Mouse (Mus musculus) spleen, adult 2 months (tissue): Measurements from ENCODE around the gene Olfr1449. TPM values are rescaled to one million over a fixed set of nuclear protein-coding genes. Genes with fewer than 3 reads are reported as not detected.
"Not testable (repeated sequence)": the region's sequence is repeated elsewhere in the genome, so short reads cannot be mapped to it uniquely, and the experiment has no call there.

Source experiments
- DNase-seq, 2 experiments: peaks; one replicate each; pipeline versions ENCODE4 v3.0.0 to v3.0.0-alpha.2; 2012 to 2021; ENCODE audit warnings: low spot score in 2 of 2, low read depth in 1 of 2
- H3K27ac ChIP-seq: fragments of 200-500 bp; 2 replicates; pipeline ENCODE4 v1.5.1; 2012; ENCODE audit warnings: low read length, inconsistent platforms; ENCODE audit not compliant: insufficient read depth
- H3K27me3 ChIP-seq: fragments of 200-500 bp; 2 replicates; pipeline ENCODE4 v1.6.1; 2012; ENCODE audit warnings: mild to moderate bottlenecking, moderate library complexity, low read length, inconsistent platforms; ENCODE audit not compliant: control insufficient read depth, insufficient read depth
- H3K36me3 ChIP-seq: fragments of 200-500 bp; 2 replicates; pipeline ENCODE4 v1.6.1; 2012; ENCODE audit warnings: mild to moderate bottlenecking, low read length, inconsistent platforms; ENCODE audit not compliant: control insufficient read depth, insufficient read depth
- H3K4me1 ChIP-seq: fragments of 200-500 bp; 2 replicates; pipeline ENCODE4 v1.6.1; 2011; ENCODE audit warnings: inconsistent platforms; ENCODE audit not compliant: control insufficient read depth, insufficient read depth, insufficient read length
- H3K4me3 ChIP-seq: fragments of 200-500 bp; 2 replicates; pipeline ENCODE4 v1.5.1; 2011; ENCODE audit warnings: mild to moderate bottlenecking, inconsistent platforms; ENCODE audit not compliant: insufficient read depth, insufficient read length; ENCODE audit errors: extremely low read depth
- CTCF ChIP-seq: fragments of 200-500 bp; IDR thresholded peaks from 2 replicates; pipeline ENCODE4 v1.5.1; 2011; ENCODE audit warnings: mild to moderate bottlenecking, inconsistent platforms; ENCODE audit not compliant: insufficient read depth, insufficient read length, insufficient replicate concordance; ENCODE audit errors: extremely low read depth
- POLR2A ChIP-seq: fragments of 200-500 bp; IDR thresholded peaks from 2 replicates; pipeline ENCODE4 v1.6.1; 2011; ENCODE audit warnings: low read depth, low read length, inconsistent platforms
- WGBS: fragments of 180-500 bp; shearing (Covaris S2); methylation state at CpG from one replicate; pipeline ENCODE4 v1.1.7; 2018; 5-methylcytosine and 5-hydroxymethylcytosine counted together
- polyA plus RNA-seq: library from polyadenylated mRNA; depleted of rRNA; stranded (reverse); fragments of >200 nt; gene quantifications from 2 replicates; pipeline ENCODE4 v1.2.3, GENCODE M21; 2012; rRNA removed

Gene Olfr1449
- polyA plus RNA-seq, result not detected in 2 replicates

DNA sequence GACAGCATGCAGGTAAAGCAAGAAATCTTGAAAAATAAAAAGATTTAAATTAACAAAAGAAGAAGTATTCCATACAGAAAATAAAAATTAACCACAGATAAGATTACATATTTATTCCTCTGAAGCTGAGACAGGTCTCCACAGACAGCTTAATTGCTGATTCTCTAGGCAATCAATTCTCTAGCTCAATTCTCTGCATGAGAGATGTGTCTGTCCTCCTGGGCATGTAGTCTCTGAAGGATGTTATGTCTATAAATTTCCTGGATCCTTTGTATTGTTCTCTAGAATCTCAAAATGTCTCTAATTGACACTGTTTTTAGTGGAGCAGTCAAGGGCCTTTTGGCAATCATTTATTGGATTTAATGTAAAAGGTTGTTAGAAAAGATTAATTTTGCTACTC, at the start of gene Olfr1449:
Gene Olfr1449, plus strand, starts transcription at position 301 of the 400 bp plus-strand sequence.
- no peak within 1 kb of the TSS for H3K4me3 ChIP-seq
- H3K4me1 ChIP-seq, result no peaks in the 10 kb centered on the region
- H3K27me3 ChIP-seq, result no peaks in the 10 kb centered on the region
- H3K36me3 ChIP-seq, result no peaks in the 10 kb centered on the region
- TF ChIP-seq POLR2A, result no peak
- no peak for TF ChIP-seq CTCF
- no peak within 1 kb of the TSS for H3K27ac ChIP-seq
- DNase-seq, result no peak

DNA sequence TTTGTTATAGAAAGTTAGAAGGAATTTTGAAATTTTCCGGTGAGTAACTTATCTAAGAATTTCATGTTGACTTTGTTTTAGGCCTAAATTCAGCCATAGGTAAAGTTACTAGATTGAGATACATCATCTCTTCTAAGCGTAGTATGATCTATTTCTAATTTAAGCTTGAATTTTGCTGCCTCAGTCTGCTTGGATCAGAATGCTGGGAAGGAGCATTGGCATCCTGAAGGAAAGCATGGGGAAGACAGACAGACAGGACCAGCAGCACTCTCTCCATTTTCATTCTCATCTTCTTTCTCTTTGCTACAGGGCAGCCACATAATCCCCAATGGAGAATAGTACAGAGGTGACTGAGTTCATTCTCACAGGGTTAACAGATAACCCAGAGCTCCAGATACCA, 47.1 kb upstream of the Olfr1449 start, which contains the start of gene Olfr1445:
Gene Olfr1445, plus strand, starts transcription at position 301 of the 400 bp plus-strand sequence.
- H3K4me3 ChIP-seq, result no peak within 1 kb of the TSS
- H3K4me1 ChIP-seq, result no peaks in the 10 kb centered on the region
- no peak for TF ChIP-seq CTCF
- no peak for TF ChIP-seq POLR2A
- no peaks in the 10 kb centered on the region for H3K36me3 ChIP-seq
- 87% methylated on average over 2 of the region's 2 CpGs for WGBS
- DNase-seq, result no peak
- no peaks in the 10 kb centered on the region for H3K27me3 ChIP-seq
- no peak within 1 kb of the TSS for H3K27ac ChIP-seq

DNA sequence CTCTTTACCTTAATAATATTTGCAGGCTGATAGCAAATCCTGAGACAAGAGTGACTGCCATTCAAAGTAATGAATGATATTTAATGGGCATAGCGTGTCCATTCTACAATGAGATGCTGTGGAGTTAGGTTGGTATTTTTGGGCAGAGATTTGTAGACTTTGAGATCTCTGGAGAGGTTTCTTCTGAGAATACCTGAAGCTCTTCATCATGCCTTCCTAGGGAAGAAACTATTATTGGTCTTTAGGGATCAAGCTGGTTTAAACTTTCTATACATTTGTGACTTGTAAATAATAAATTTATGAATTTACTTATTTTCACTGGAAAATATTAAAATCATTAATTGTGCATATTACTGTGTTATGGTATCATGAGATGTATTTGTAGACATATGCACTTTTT, 37.2 kb upstream of the Olfr1449 start, which contains the start of gene Olfr1446:
Gene Olfr1446, minus strand, starts transcription at position 101 of the 400 bp plus-strand sequence.
- WGBS, result 76% methylated on average over 1 of the region's 1 CpGs
- TF ChIP-seq CTCF (no peak), POLR2A (no peak)
- H3K4me3 ChIP-seq, result no peak within 1 kb of the TSS
- no peak for DNase-seq
- no peaks in the 10 kb centered on the region for H3K36me3 ChIP-seq
- H3K27me3 ChIP-seq, result no peaks in the 10 kb centered on the region
- no peaks in the 10 kb centered on the region for H3K4me1 ChIP-seq
- no peak within 1 kb of the TSS for H3K27ac ChIP-seq

DNA sequence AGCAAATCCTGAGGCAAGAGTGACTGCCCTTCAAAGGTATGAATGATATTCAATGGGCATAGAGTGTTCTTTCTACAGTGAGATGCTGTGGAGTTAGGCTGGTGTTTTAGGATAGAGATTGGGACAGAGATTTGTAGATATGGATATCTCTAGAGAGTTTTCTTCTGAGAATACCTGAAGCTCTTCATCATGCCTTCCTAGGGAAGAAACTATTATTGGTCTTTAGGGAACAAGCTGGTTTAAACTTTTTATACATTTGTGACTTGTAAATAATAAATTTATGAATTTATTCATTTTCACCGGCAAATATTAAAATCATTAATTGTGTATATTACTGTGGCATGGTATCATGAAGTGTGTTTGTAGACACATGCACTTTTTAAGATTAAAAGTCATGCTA, 27.0 kb upstream of the Olfr1449 start, which contains the start of gene Olfr1447:
Gene Olfr1447, minus strand, starts transcription at position 101 of the 400 bp plus-strand sequence.
- no peak for TF ChIP-seq POLR2A
- TF ChIP-seq CTCF, result no peak
- no peak for DNase-seq
- no peak within 1 kb of the TSS for H3K27ac ChIP-seq
- no peaks in the 10 kb centered on the region for H3K4me1 ChIP-seq
- H3K27me3 ChIP-seq, result no peaks in the 10 kb centered on the region
- H3K36me3 ChIP-seq, result no peaks in the 10 kb centered on the region
- H3K4me3 ChIP-seq, result no peak within 1 kb of the TSS
- 90% methylated on average over 1 of the region's 1 CpGs for WGBS

DNA sequence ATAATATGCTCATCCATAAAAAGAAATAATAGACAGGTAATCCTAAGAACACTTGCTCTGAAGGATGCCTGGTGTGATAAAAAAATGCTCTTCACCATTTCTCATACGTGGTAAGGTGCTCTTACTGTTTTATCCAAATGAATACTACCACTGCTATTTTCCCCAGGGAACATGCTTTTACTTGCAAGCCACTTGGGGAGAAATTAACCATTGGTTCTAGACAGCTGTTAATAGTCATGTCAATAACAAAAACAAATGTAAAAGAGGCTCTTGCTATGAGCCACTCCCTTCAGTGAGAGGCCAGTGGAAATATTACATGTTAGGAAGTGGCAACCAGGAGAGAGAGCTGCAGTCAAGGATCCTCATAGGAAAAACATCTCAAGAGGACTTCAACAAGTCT, 6.3 kb upstream of the Olfr1449 start, which contains the start of gene Olfr1448:
Gene Olfr1448, minus strand, starts transcription at position 101 of the 400 bp plus-strand sequence.
- Histone ChIP-seq H3K27ac (no peak within 1 kb of the TSS), H3K36me3 (no peaks in the 10 kb centered on the region), H3K27me3 (no peaks in the 10 kb centered on the region), H3K4me3 (no peak within 1 kb of the TSS), H3K4me1 (no peaks in the 10 kb centered on the region)
- DNase-seq, result no peak
- WGBS, result 74% methylated on average over 1 of the region's 1 CpGs
- TF ChIP-seq POLR2A (no peak), CTCF (no peak)

DNA sequence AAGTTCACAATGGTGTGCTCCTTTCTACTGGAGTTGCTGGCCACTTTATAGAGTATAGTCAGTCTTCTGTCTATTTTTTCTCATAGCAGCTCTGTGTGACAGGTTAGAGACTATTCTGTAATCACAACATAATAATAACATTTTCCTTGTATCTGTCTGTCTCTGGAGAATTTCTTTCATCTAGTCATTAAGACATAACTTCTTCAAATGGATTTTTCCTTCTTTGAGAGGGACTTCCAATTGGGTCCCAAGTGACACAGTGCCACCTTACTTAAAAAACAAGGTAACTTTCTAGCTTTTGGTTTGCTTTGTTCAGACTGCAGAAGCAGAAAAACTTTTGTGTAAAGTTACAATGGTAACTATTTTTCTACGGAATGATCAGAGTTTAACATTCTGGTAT, 19.3 kb downstream of the Olfr1449 start, which contains the start of gene Olfr1450:
Gene Olfr1450, plus strand, starts transcription at position 301 of the 400 bp plus-strand sequence.
- H3K27ac ChIP-seq, result no peak within 1 kb of the TSS
- TF ChIP-seq POLR2A (no peak), CTCF (no peak)
- H3K36me3 ChIP-seq, result no peaks in the 10 kb centered on the region
- H3K27me3 ChIP-seq, result no peaks in the 10 kb centered on the region
- H3K4me1 ChIP-seq, result no peaks in the 10 kb centered on the region
- DNase-seq, result no peak
- 88% methylated on average over 1 of the region's 1 CpGs for WGBS
- no peak within 1 kb of the TSS for H3K4me3 ChIP-seq

DNA sequence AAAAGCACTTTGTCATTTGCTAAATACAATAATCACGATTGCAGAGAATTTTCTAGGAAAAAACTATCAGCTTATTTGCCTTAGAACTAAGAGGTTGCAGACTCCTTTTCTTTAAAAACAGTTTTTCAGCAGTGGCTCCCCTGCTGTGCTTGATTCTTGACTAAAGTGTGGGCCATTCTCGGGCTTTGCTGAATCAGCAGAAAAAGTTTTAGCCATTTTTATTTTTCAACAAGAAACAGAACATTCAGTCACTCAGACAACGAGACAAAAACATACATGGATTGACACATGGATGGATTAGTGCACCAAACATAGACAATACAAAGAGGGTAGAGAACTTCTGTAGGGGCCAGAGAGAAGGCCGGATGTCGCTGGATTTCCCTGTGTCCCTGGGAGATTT, 39.4 kb downstream of the Olfr1449 start:
- not testable (repeated sequence) for H3K27ac ChIP-seq, H3K4me3 ChIP-seq, DNase-seq, H3K36me3 ChIP-seq, H3K4me1 ChIP-seq, H3K27me3 ChIP-seq
- 84% methylated on average over 5 of the region's 5 CpGs for WGBS

Other genes with a start within 250 kb of the Olfr1449 start
- gene Keg1, start 235.1 kb upstream of the Olfr1449 start, polyA plus RNA-seq, result 0.30 TPM in 1 of 2 replicates, not detected in the other
- 0.40 and 0.82 TPM in 2 replicates for gene Cntf, start 165.2 kb upstream of the Olfr1449 start, polyA plus RNA-seq
- 7.2 and 7.5 TPM in 2 replicates for gene Zfp91, start 134.7 kb upstream of the Olfr1449 start, polyA plus RNA-seq
- 25.1 and 29.6 TPM in 2 replicates for gene Lpxn, start 134.6 kb upstream of the Olfr1449 start, polyA plus RNA-seq
- gene Gm5244, start 84.2 kb upstream of the Olfr1449 start, polyA plus RNA-seq, result 0.18 TPM in 1 of 2 replicates, not detected in the other
- 0.16 and 0.20 TPM in 2 replicates for gene Olfr1444, start 73.6 kb upstream of the Olfr1449 start, polyA plus RNA-seq
- gene Olfr1445, start 47.0 kb upstream of the Olfr1449 start, polyA plus RNA-seq, result not detected in 2 replicates
- gene Olfr1446, start 37.3 kb upstream of the Olfr1449 start, polyA plus RNA-seq, result not detected in 2 replicates
- not detected in 2 replicates for gene Olfr1447, start 27.1 kb upstream of the Olfr1449 start, polyA plus RNA-seq
- gene Olfr1448, start 6.4 kb upstream of the Olfr1449 start, polyA plus RNA-seq, result not detected in 2 replicates
- gene Olfr1450, start 19.4 kb downstream of the Olfr1449 start, polyA plus RNA-seq, result not detected in 2 replicates
- gene Olfr1451, start 64.2 kb downstream of the Olfr1449 start, polyA plus RNA-seq, result not detected in 2 replicates
- not detected in 2 replicates for gene Olfr1453, start 97.5 kb downstream of the Olfr1449 start, polyA plus RNA-seq
- gene Olfr1454, start 129.8 kb downstream of the Olfr1449 start, polyA plus RNA-seq, result not detected in 2 replicates
- not detected in 2 replicates for gene Olfr1457, start 167.1 kb downstream of the Olfr1449 start, polyA plus RNA-seq
- gene Olfr1458, start 175.9 kb downstream of the Olfr1449 start, polyA plus RNA-seq, result not detected in 2 replicates
- gene Olfr1459, start 218.7 kb downstream of the Olfr1449 start, polyA plus RNA-seq, result not detected in 2 replicates
- not detected in 2 replicates for gene Olfr1461, start 232.2 kb downstream of the Olfr1449 start, polyA plus RNA-seq